Mouse (Mus musculus): ENCODE measurements at regions not wholly inside any gene's neighbourhood (a gene's known extent, or its start where the extent isn't known, plus 50 kb on each side); places are given as distances from the start of the nearest gene placed in this dataset.

GRCm38 (mm10) chr2:108110140-108110539 lies 819.7 kb downstream of the Kcna4 start:
- TF ChIP-seq EP300 (IDR thresholded peaks at IDR 0.05; ENCODE audit: insufficient read depth, low read depth, low read length) = no peak
- TF ChIP-seq CTCF (IDR thresholded peaks at IDR 0.05) = peak; percentile 31; the same call in 1 of the 2 replicates
- TF ChIP-seq POLR2A (IDR thresholded peaks at IDR 0.05; ENCODE audit: insufficient read depth, low read depth, low read length) = no peak

Data from heart, adult 2 months (tissue).